Mouse (Mus musculus) gastrocnemius, postnatal 36 days (tissue): ENCODE measurements around the gene Eif2ak4. TPM values are rescaled to one million over a fixed set of nuclear protein-coding genes. Genes with fewer than 3 reads are reported as not detected.

Source experiments
- DNase-seq, 2 experiments: peaks; one replicate each; pipeline ENCODE4 v3.0.0; 2022
- intact Hi-C: fragments of 180-260 bp; cut with DNase I; formaldehyde crosslinking; loops from one replicate; pipeline ENCODE4 v1.15.1; 2025
- total RNA-seq, 2 experiments: library from RNA; stranded (reverse); gene quantifications; 2 replicates each; pipeline ENCODE4 v1.2.3; 2021

Gene Eif2ak4
- total RNA-seq, 2 experiments from 2014 or later, result 3.9 to 4.2 TPM

- DNase-seq, result no peak
- intact Hi-C loops, result no loop called here
Measured at GRCm38 (mm10) chr2:118457463-118458261, 69.2 kb downstream of the Eif2ak4 start.

- intact Hi-C loops, result no loop called here
- no peak for DNase-seq
Measured at GRCm38 (mm10) chr2:118461480-118462165, 73.2 kb downstream of the Eif2ak4 start.

- intact Hi-C loops, result no loop called here
- DNase-seq, result no peak
Measured at GRCm38 (mm10) chr2:118463480-118463879, 75.1 kb downstream of the Eif2ak4 start.

GRCm38 (mm10) chr2:118464450-118464849, 76.0 kb downstream of the Eif2ak4 start:
- intact Hi-C loops, result no loop called here
- no peak for DNase-seq

- intact Hi-C loops, result no loop called here
- no peak for DNase-seq
Measured at GRCm38 (mm10) chr2:118465894-118466293, 77.5 kb downstream of the Eif2ak4 start.

- intact Hi-C loops, result no loop called here
Measured at GRCm38 (mm10) chr2:118466601-118467000, 78.2 kb downstream of the Eif2ak4 start.

GRCm38 (mm10) chr2:118468354-118468753, 79.9 kb downstream of the Eif2ak4 start:
- intact Hi-C loops, result no loop called here

More at GRCm38 (mm10) chr2:118466601-118467000, 78.2 kb downstream of the Eif2ak4 start:
- no peak for DNase-seq

GRCm38 (mm10) chr2:118478833-118479549, 90.6 kb downstream of the Eif2ak4 start:
- intact Hi-C loops, result no loop called here
- no peak for DNase-seq

More at GRCm38 (mm10) chr2:118468354-118468753, 79.9 kb downstream of the Eif2ak4 start:
- DNase-seq, result no peak

GRCm38 (mm10) chr2:118479550-118479909, 91.1 kb downstream of the Eif2ak4 start, which contains the start of gene Srp14:
Srp14 (minus strand) TSS chr2:118479711.
- intact Hi-C loops, result no loop called here
- DNase-seq, result peak; percentile 87 to 93

- no peak for DNase-seq
- intact Hi-C loops, result no loop called here
Measured at GRCm38 (mm10) chr2:118480886-118481285, 92.5 kb downstream of the Eif2ak4 start.

GRCm38 (mm10) chr2:118483032-118483431, 94.6 kb downstream of the Eif2ak4 start:
- no peak for DNase-seq
- intact Hi-C loops, result no loop called here

- intact Hi-C loops, result no loop called here
Measured at GRCm38 (mm10) chr2:118484386-118484898, 96.0 kb downstream of the Eif2ak4 start.

GRCm38 (mm10) chr2:118485415-118485814, 97.0 kb downstream of the Eif2ak4 start:
- DNase-seq, result no peak
- intact Hi-C loops, result loop anchor here (5.0 kb wide), 1 partner anchor 62 kb away; the partner anchor contains the start of gene Bmf

More at GRCm38 (mm10) chr2:118484386-118484898, 96.0 kb downstream of the Eif2ak4 start:
- no peak for DNase-seq

GRCm38 (mm10) chr2:118486933-118487332, 98.5 kb downstream of the Eif2ak4 start:
- intact Hi-C loops, result loop anchor here (1.0 to 5.0 kb wide), 2 partner anchors 60 to 119 kb away; partner anchors contain the start of gene Bmf
- DNase-seq, result peak; percentile 78 to 83

- no peak for DNase-seq
- intact Hi-C loops, result loop anchor here (1.0 to 5.0 kb wide), 2 partner anchors 59 to 118 kb away; partner anchors contain the start of gene Bmf
Measured at GRCm38 (mm10) chr2:118487806-118488205, 99.4 kb downstream of the Eif2ak4 start.

GRCm38 (mm10) chr2:118490241-118491091, 102.0 kb downstream of the Eif2ak4 start:
- DNase-seq, result peak; percentile 49 to 55
- intact Hi-C loops, result no loop called here

- no peak for DNase-seq
- intact Hi-C loops, result no loop called here
Measured at GRCm38 (mm10) chr2:118491281-118491731, 102.9 kb downstream of the Eif2ak4 start.

- intact Hi-C loops, result no loop called here
- no peak for DNase-seq
Measured at GRCm38 (mm10) chr2:118491741-118492395, 103.5 kb downstream of the Eif2ak4 start.

GRCm38 (mm10) chr2:118495024-118495423, 106.6 kb downstream of the Eif2ak4 start:
- DNase-seq, result no peak
- intact Hi-C loops, result loop anchor here (5.0 kb wide), 1 partner anchor 42 kb away; no protein-coding TSS in a partner anchor
